Mouse (Mus musculus) E14TG2a.4 (cell line): ENCODE measurements around the gene 1700017B05Rik.

Experiments used
- H3K27me3 ChIP-seq: 2 replicates; pipeline ENCODE4 v1.6.1; 2014; ENCODE audit warnings: low read length, control low read depth; ENCODE audit not compliant: insufficient read depth
- H3K36me3 ChIP-seq: 2 replicates; pipeline ENCODE4 v1.6.1; 2014; ENCODE audit warnings: low read length, control low read depth; ENCODE audit not compliant: insufficient read depth
- H3K4me1 ChIP-seq: replicated peaks from 2 replicates; pipeline ENCODE4 v1.6.1; 2014; ENCODE audit warnings: low read depth, low read length, control low read depth
- H3K4me3 ChIP-seq: replicated peaks from 2 replicates; pipeline ENCODE4 v1.5.1; 2014; ENCODE audit warnings: mild to moderate bottlenecking, low read length
- H3K9me3 ChIP-seq: 2 replicates; pipeline ENCODE4 v1.6.1; 2014; ENCODE audit warnings: low read length, control low read depth
- CTCF ChIP-seq: conservative IDR thresholded peaks from 2 replicates; pipeline ENCODE4 v1.5.1; 2014; ENCODE audit warnings: low read length
- NANOG ChIP-seq: IDR thresholded peaks from 2 replicates; pipeline ENCODE4 v1.6.1; 2014; ENCODE audit warnings: borderline replicate concordance, low read length, mixed read lengths
- POU5F1 ChIP-seq: IDR thresholded peaks from 2 replicates; pipeline ENCODE4 v1.6.1; 2014; ENCODE audit warnings: low read length, borderline replicate concordance

Gene 1700017B05Rik

DNA sequence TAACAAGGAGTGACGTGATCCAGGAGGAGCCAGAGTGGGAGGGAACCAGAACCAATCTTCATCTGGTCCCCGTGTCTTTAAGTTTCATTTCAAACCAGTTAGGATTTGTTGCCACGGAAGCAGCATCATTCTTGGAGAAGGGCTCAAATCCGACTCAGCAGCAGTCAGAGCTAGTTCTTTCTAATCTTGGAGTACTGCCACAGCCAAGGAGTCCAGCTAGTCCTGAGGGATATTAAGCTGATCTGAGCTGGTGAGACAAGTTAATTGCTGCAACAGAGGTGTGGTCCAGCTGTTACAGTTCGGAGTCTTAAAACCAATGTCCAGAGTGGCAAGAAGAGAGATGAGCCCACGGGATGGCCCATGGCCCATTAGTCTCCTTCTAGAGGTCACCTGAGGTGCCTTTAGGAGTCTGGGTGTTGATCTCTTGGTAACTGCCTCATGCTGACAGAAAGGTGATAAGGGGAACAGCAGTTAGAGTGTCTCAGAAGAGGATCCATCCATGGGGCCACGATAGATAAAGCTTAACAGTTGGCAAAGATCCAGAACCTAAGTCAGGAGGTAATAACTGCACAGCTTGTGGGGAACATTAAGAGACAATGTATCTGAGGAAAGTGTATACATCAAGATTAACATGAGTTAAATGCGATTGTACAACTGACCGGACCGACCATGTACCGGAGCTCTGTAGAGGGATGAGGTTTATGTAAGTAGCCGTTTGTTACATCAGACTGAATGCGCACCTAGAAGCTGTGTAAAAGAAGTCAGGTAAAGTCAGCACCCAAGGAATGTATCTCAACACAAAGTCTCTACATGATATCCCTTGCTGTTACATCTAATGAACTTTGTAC lies 36.4 kb downstream of the 1700017B05Rik start:
- Histone ChIP-seq H3K36me3 (no peaks in the 10 kb centered on the region), H3K4me1 (no peaks in the 10 kb centered on the region), H3K27me3 (no peaks in the 10 kb centered on the region), H3K4me3 (no peak overlapping the region), H3K9me3 (peaks cover 20% of the 10 kb centered on the region)
- TF ChIP-seq NANOG: no peak
- TF ChIP-seq CTCF: no peak
- TF ChIP-seq POU5F1: no peak

GRCm38 (mm10) chr9:57223341-57223740 lies 39.1 kb downstream of the 1700017B05Rik start:
- TF ChIP-seq POU5F1: no peak
- no peak for TF ChIP-seq NANOG
- TF ChIP-seq CTCF: no peak
- Histone ChIP-seq H3K27me3 (no peaks in the 10 kb centered on the region), H3K4me1 (peaks cover 15% of the 10 kb centered on the region), H3K4me3 (no peak overlapping the region), H3K36me3 (no peaks in the 10 kb centered on the region), H3K9me3 (peaks cover 6% of the 10 kb centered on the region)

DNA sequence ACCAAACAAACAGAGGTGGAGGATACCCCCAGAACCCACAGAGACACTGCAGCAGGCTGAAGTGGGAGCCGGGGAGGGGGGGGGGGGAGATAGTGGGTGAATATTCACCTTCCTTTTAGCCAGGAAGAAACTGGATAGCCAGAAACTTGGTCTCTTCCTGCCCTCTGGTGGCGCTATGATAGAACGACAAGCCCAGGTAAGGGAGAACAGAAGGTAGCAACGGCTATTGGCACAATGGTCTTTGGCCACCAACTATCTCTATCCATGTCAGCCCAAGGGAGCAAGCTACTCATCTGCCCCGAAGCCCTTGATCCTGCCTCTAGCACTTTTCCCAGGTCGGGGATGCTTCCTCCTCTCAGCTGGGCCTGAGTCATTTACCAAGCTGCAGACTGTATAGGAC lies 42.1 kb downstream of the 1700017B05Rik start:
- H3K36me3 ChIP-seq: no peaks in the 10 kb centered on the region
- no peak overlapping the region for H3K4me3 ChIP-seq
- H3K9me3 ChIP-seq: peaks cover 6% of the 10 kb centered on the region
- H3K27me3 ChIP-seq: no peaks in the 10 kb centered on the region
- H3K4me1 ChIP-seq: peaks cover 32% of the 10 kb centered on the region
- TF ChIP-seq CTCF: peak; percentile 51
- no peak for TF ChIP-seq POU5F1

DNA sequence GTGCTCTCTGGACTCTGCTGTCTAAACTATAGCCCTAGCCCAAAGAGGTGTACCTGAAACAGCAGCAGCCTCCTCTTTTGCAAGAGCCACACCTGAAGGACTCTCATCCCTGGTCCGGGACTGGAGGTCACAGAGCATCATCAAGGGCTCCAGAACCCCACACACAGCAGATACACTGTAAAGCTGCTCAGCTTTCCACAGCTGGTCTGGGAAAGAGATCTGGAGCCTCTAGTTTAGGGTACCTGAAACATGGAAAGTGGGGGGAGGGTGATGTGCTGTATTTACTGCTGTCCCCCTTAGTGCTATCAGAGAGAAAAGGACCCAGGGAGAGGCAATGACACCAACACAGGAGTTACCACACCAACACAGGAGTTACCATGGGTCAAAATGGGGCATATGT lies 42.9 kb downstream of the 1700017B05Rik start:
- no peak for TF ChIP-seq POU5F1
- TF ChIP-seq CTCF: no peak
- no peak for TF ChIP-seq NANOG
- H3K36me3 ChIP-seq: no peaks in the 10 kb centered on the region
- no peak overlapping the region for H3K4me3 ChIP-seq
- H3K9me3 ChIP-seq: peaks cover 6% of the 10 kb centered on the region
- H3K27me3 ChIP-seq: no peaks in the 10 kb centered on the region
- H3K4me1 ChIP-seq: peaks cover 32% of the 10 kb centered on the region

DNA sequence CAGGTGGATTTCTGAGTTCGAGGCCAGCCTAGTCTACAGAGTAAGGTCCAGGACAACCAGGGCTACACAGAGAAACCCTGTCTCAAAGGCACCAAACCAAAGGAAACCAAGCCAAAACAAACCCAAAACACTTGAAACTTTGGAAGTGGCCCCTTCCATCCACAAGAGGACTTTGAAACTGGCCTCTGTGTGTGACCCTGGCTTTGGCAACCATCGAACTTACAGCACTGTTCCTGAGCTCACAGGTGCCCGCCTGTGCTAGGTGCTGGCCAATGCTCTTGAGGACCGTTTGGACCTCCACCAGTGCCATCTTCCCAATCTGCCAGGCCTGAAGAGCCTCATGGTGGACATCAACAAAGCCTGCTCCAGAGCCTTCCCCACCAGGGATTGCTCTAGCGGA lies 43.6 kb downstream of the 1700017B05Rik start:
- no peak overlapping the region for H3K4me3 ChIP-seq
- H3K9me3 ChIP-seq: peaks cover 6% of the 10 kb centered on the region
- no peaks in the 10 kb centered on the region for H3K27me3 ChIP-seq
- H3K4me1 ChIP-seq: peaks cover 32% of the 10 kb centered on the region
- no peak for TF ChIP-seq POU5F1
- TF ChIP-seq CTCF: no peak
- no peak for TF ChIP-seq NANOG
- no peaks in the 10 kb centered on the region for H3K36me3 ChIP-seq

GRCm38 (mm10) chr9:57217220-57217619 lies 45.2 kb downstream of the 1700017B05Rik start:
- no peaks in the 10 kb centered on the region for H3K36me3 ChIP-seq
- H3K4me1 ChIP-seq: peaks cover 32% of the 10 kb centered on the region
- no peaks in the 10 kb centered on the region; the same call in 1 of the 2 replicates for H3K9me3 ChIP-seq
- H3K27me3 ChIP-seq: no peaks in the 10 kb centered on the region
- TF ChIP-seq POU5F1: no peak
- H3K4me3 ChIP-seq: no peak overlapping the region

- H3K36me3 ChIP-seq: no peaks in the 10 kb centered on the region
- no peaks in the 10 kb centered on the region for H3K9me3 ChIP-seq
- no peaks in the 10 kb centered on the region for H3K27me3 ChIP-seq
- TF ChIP-seq CTCF (no peak), POU5F1 (no peak), NANOG (no peak)
- peaks cover 25% of the 10 kb centered on the region for H3K4me1 ChIP-seq
- no peak overlapping the region for H3K4me3 ChIP-seq
These were observed 47.9 kb downstream of the 1700017B05Rik start for GRCm38 (mm10) chr9:57214500-57214899.

DNA sequence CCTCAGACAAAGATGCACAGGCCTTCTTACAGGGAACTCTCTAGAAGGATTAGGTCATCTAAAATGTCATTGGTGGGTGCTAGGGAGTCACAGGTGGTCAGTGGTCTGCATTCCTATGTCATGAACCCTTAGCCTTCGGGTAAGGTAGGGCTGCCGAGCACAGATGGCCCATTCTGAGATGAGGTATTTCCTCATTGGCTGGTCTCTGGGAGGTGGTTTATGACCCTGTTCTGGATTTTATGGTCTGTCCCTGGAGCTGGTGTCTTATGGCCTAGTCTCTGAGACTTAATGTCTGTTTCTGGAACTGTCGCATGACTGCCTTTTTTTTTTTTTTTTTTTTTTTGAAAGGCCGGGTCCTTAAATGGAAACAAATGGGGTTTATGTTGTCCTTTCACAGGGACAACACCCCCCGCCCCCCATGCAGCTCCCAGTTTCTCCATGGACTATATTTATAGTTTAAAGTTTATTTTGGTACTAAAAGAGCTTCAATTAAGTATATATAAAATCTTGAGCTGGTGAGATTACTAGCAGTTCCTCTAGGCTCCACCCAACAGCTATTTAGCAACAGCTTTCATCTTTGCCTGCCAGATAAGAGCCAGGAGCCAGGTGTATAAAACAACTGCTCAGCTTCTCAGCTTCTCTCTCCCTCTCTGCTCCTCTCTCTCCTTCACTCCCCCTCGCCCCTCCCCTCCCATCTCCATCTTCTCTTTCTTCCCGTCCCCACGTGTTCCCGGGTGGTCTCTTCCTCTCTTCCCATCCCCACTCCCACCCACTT lies 49.8 kb downstream of the 1700017B05Rik start:
- TF ChIP-seq CTCF: no peak
- no peak for TF ChIP-seq POU5F1
- no peak for TF ChIP-seq NANOG
- Histone ChIP-seq H3K9me3 (no peaks in the 10 kb centered on the region), H3K36me3 (no peaks in the 10 kb centered on the region), H3K4me1 (peaks cover 10% of the 10 kb centered on the region), H3K27me3 (no peaks in the 10 kb centered on the region), H3K4me3 (no peak overlapping the region)

DNA sequence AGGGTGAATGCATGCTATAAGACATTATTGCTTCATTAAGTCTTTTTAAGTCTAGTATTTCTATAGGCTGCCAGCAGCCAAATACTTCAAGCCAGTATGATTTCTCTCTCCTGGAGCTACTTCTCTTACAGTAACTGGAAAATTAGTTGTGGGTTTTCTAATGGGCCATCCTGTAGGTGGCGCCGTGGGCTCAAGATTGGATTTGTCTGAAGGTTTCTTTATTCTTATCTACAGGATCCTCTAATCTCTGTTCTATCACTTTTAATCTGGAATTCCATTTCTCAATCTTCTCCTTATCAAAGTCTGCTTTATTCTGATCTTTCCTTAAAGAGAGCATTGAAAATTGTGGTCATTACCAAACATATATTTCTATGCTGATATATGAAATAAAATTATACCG lies 53.1 kb downstream of the 1700017B05Rik start:
- Histone ChIP-seq H3K9me3 (peaks cover 1% of the 10 kb centered on the region), H3K36me3 (no peaks in the 10 kb centered on the region), H3K4me1 (peaks cover 6% of the 10 kb centered on the region), H3K4me3 (no peak overlapping the region), H3K27me3 (no peaks in the 10 kb centered on the region)
- TF ChIP-seq NANOG (no peak), CTCF (peak; percentile 48)
